Mouse (Mus musculus): ENCODE data around the gene Ackr1. TPM values are rescaled to one million over a fixed set of nuclear protein-coding genes. Genes with fewer than 3 reads are reported as not detected.
A peak's percentile ranks its signal among the peaks of the same experiment; 100 is the strongest.

Ackr1 gene
- polyA plus RNA-seq, 1 experiment from 2014 or later = 69.3 TPM

DNA sequence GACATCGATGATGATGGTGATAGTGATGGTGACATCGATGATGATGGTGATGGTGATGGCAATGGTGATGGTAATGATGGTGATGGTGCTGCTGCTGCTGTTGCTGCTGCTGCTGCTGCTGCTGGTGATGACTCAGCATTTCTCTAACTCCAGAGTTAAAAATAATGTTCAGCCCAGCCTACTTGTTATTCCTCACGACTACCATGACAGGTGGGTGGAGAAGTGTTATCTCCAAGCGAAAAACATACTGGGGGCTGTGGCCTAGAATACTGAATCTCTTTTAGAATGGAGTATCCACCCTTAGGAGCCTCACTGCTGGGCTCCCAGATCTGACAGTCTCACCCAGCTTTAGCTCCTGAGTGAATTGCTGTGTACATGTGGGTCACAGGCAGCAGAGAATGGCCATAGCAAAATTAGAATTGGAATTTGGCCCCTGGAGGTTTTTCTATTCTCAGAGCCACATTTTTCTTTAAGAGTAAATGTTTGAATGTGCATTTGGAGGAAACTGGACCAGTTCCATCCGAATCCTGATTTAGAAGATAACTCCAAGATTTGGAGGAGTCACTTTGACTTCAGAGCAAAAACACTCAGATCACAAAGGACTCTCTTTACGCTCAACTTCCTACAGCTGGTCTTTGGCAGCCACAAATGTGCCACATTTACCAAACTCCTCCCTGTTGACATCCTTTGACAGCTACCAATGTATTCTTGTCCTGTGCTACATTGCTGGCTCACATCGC is 21.7 kb upstream of the Ackr1 start:
- no peaks in the 10 kb centered on the region for H3K36me3 ChIP-seq (ENCODE audit: control insufficient read depth, insufficient read depth)
- H3K27ac ChIP-seq (ENCODE audit: low read length) = peak overlapping the region; percentile 84
- H3K9me3 ChIP-seq (replicated peaks; ENCODE audit: control insufficient read depth, low read length) = no peaks in the 10 kb centered on the region
- peak overlapping the region; percentile 28 for H3K4me2 ChIP-seq (ENCODE audit: low read depth, low read length)
- peak; percentile 78 for ATAC-seq (ENCODE audit: low read depth)
- whole genome bisulfite sequencing (ENCODE audit: insufficient replicate concordance) = 53% methylated on average over 7 of the region's 7 CpGs
- H3K4me1 ChIP-seq (ENCODE audit: control insufficient read depth, low read depth, low read length) = peaks cover 22% of the 10 kb centered on the region
- H3K4me3 ChIP-seq (ENCODE audit: low read depth, low read length) = no peak overlapping the region
- H3K27me3 ChIP-seq (ENCODE audit: control insufficient read depth, insufficient read depth, low read depth, low read length) = no peaks in the 10 kb centered on the region
- 0 out of 2 replicates have a peak overlapping the region, but pooled peaks have one; percentile 4 for H3K9ac ChIP-seq (ENCODE audit: low read depth, low read length)

DNA sequence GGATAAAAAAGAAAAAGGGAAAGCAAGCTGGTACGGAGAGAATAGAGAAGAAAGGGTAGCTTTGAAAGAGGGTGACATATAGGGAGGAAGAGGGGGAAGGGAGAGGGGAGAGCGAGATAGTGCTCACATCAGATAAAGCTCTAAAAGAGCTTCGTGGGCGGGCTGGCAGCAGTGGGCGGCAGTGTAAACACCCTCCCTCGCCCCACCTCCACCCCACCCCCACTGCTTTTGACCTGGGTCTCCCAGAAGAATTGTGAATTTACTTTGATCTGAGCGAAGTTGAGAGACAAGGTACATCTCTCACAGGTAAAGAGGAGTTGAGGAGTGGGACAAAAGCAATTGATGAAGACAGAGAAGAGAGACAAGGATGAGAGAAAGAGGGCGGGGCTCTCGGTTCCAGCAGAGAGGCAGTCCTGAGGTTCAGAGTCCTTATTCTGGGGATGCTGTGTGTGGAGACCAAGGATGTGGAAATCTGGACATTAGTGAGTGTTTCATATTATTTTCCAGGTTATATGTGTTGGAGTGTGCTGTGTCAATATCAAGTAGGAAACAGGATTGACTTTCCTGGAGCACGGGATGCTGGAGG is 16.9 kb upstream of the Ackr1 start, which contains the start of gene Aim2:
TSS of gene Aim2 (plus strand) at position 508 of the 586 bp plus-strand sequence.
- peak within 1 kb of the TSS; percentile 76 for H3K4me2 ChIP-seq (ENCODE audit: low read depth, low read length)
- peak; percentile 84 for ATAC-seq (ENCODE audit: low read depth)
- peak within 1 kb of the TSS; percentile 66 for H3K9ac ChIP-seq (ENCODE audit: low read depth, low read length)
- H3K4me1 ChIP-seq (ENCODE audit: control insufficient read depth, low read depth, low read length) = peaks cover 24% of the 10 kb centered on the region
- WGBS (ENCODE audit: insufficient replicate concordance) = 8% methylated on average over 10 of the region's 10 CpGs
- peak within 1 kb of the TSS; percentile 62 for H3K4me3 ChIP-seq (ENCODE audit: low read depth, low read length)
- H3K9me3 ChIP-seq (replicated peaks; ENCODE audit: control insufficient read depth, low read length) = no peaks in the 10 kb centered on the region
- peak within 1 kb of the TSS; percentile 76 for H3K27ac ChIP-seq (ENCODE audit: low read length)
- no peaks in the 10 kb centered on the region for H3K27me3 ChIP-seq (ENCODE audit: control insufficient read depth, insufficient read depth, low read depth, low read length)
- no peaks in the 10 kb centered on the region for H3K36me3 ChIP-seq (ENCODE audit: control insufficient read depth, insufficient read depth)

DNA sequence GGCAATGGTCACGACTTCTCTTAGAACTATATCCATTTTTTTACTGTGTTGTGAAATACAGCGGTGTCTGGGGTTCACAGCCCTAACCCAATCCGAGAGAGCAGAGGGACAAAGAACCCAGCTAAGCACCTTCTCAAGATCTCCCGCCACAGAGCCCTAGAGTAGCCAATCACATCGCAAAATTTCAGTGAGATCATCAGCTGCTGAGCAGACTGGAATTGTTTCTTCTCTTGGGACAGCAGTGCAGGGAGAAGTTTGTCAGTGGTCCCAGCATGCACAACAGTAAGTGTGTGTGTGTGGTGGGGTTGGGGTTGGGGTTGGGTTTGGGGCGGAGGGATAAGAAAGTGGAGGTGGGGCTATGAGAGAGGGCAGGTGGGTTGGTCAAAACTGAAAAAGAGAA is 16.4 kb upstream of the Ackr1 start:
- Histone ChIP-seq H3K36me3 (ENCODE audit: control insufficient read depth, insufficient read depth) (no peaks in the 10 kb centered on the region), H3K4me2 (ENCODE audit: low read depth, low read length) (peak overlapping the region; percentile 76), H3K27me3 (ENCODE audit: control insufficient read depth, insufficient read depth, low read depth, low read length) (no peaks in the 10 kb centered on the region), H3K4me1 (ENCODE audit: control insufficient read depth, low read depth, low read length) (peaks cover 20% of the 10 kb centered on the region), H3K27ac (ENCODE audit: low read length) (peak overlapping the region; percentile 76), H3K9me3 (replicated peaks; ENCODE audit: control insufficient read depth, low read length) (no peaks in the 10 kb centered on the region), H3K9ac (ENCODE audit: low read depth, low read length) (peak overlapping the region; percentile 66), H3K4me3 (ENCODE audit: low read depth, low read length) (peak overlapping the region; percentile 62)
- peak; percentile 82 for ATAC-seq (ENCODE audit: low read depth)
- 2% methylated on average over 6 of the region's 6 CpGs for WGBS (ENCODE audit: insufficient replicate concordance)

DNA sequence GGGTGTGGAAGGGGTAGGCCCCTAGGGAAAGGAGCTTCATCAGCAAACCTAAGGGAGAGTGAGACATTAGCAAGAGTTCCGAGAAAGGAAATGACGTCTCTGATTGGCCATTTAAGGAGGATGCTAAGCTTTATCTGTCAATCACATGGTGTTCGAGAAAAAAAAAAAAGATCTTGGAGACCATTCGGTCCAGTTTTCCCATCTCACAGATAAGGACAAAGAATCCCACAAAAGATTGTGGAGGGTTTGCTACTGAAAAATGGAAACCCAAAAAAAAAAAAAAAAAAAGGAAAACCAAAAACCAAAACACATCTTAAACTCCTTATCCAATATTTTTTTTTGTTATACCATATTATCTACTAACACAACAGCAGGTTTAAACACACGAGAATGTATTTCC is 15.6 kb upstream of the Ackr1 start:
- Histone ChIP-seq H3K4me2 (ENCODE audit: low read depth, low read length) (no peak overlapping the region), H3K27ac (ENCODE audit: low read length) (no peak overlapping the region), H3K27me3 (ENCODE audit: control insufficient read depth, insufficient read depth, low read depth, low read length) (no peaks in the 10 kb centered on the region), H3K4me3 (ENCODE audit: low read depth, low read length) (no peak overlapping the region), H3K9me3 (replicated peaks; ENCODE audit: control insufficient read depth, low read length) (no peaks in the 10 kb centered on the region), H3K36me3 (ENCODE audit: control insufficient read depth, insufficient read depth) (no peaks in the 10 kb centered on the region), H3K4me1 (ENCODE audit: control insufficient read depth, low read depth, low read length) (peaks cover 19% of the 10 kb centered on the region), H3K9ac (ENCODE audit: low read depth, low read length) (no peak overlapping the region)
- no peak for ATAC-seq (ENCODE audit: low read depth)
- WGBS (ENCODE audit: insufficient replicate concordance) = 55% methylated on average over 5 of the region's 5 CpGs

DNA sequence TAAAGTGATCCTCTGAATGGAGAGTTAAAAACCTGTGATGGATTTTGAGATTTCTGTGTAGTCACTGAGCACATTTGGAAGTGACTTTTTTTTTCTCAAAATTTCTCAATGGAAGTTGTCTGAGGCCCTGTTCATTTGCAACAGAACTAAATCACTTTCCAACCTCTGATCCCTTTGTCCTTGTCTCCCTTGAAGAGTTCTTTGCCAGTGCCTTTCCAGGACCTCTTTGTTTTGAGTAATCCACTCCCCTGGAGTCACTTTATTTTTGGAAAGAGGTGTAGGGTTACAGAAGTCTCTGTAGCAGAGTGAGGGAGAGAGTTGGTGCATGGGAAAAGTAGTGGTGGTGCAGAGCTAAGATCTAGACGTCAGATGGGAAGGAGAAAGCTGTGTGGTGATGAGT is 15.0 kb upstream of the Ackr1 start:
- Histone ChIP-seq H3K4me2 (ENCODE audit: low read depth, low read length) (no peak overlapping the region), H3K9ac (ENCODE audit: low read depth, low read length) (no peak overlapping the region), H3K36me3 (ENCODE audit: control insufficient read depth, insufficient read depth) (no peaks in the 10 kb centered on the region), H3K27ac (ENCODE audit: low read length) (no peak overlapping the region), H3K4me1 (ENCODE audit: control insufficient read depth, low read depth, low read length) (peaks cover 19% of the 10 kb centered on the region), H3K27me3 (ENCODE audit: control insufficient read depth, insufficient read depth, low read depth, low read length) (no peaks in the 10 kb centered on the region), H3K4me3 (ENCODE audit: low read depth, low read length) (no peak overlapping the region), H3K9me3 (replicated peaks; ENCODE audit: control insufficient read depth, low read length) (no peaks in the 10 kb centered on the region)
- ATAC-seq (ENCODE audit: low read depth) = no peak
- 23% methylated on average over 1 of the region's 1 CpGs for WGBS (ENCODE audit: insufficient replicate concordance)

DNA sequence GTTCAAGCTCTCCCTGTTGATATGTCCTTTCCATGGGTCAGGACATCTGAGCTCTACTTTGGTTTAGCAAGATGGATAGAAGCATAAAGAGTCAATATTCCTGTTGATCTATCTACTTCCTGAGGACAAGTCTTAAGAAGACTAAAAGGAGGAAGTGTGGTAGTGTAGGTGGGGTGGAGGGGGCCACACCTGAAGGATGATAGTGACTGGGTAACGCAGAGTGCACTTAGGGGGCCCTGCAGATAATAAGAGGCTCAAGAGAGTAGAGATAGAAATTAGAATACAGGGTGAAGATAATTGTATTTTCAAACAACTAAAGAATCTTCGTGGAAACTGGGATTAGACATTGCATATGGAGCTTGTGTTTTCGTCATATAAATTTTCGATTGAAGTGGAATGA is 11.6 kb upstream of the Ackr1 start:
- 62% methylated on average over 4 of the region's 4 CpGs for WGBS (ENCODE audit: insufficient replicate concordance)
- Histone ChIP-seq H3K9ac (ENCODE audit: low read depth, low read length) (no peak overlapping the region), H3K4me1 (ENCODE audit: control insufficient read depth, low read depth, low read length) (peaks cover 18% of the 10 kb centered on the region), H3K9me3 (replicated peaks; ENCODE audit: control insufficient read depth, low read length) (no peaks in the 10 kb centered on the region), H3K27me3 (ENCODE audit: control insufficient read depth, insufficient read depth, low read depth, low read length) (no peaks in the 10 kb centered on the region), H3K4me2 (ENCODE audit: low read depth, low read length) (no peak overlapping the region), H3K27ac (ENCODE audit: low read length) (no peak overlapping the region), H3K4me3 (ENCODE audit: low read depth, low read length) (no peak overlapping the region), H3K36me3 (ENCODE audit: control insufficient read depth, insufficient read depth) (no peaks in the 10 kb centered on the region)
- no peak for ATAC-seq (ENCODE audit: low read depth)

DNA sequence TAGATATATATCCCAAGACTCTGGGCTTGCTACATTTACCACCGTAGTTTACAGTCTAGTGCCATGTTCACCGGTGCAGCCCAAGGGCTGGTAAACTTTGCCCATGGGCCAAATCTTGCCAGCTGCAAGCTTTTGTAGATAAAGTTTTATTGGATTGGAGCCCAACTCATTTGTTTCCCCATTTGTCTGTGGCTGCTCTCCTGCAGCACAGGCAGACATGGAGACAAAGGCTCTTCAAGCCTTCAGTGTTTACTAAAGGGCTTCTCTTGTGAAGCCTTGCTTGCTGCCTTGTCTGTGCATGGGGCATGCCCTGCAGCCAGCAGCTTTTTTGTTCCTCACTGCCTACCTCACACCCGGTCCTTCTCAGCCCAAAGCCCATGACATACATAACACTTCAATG is 10.4 kb upstream of the Ackr1 start:
- Histone ChIP-seq H3K9ac (ENCODE audit: low read depth, low read length) (no peak overlapping the region), H3K9me3 (replicated peaks; ENCODE audit: control insufficient read depth, low read length) (no peaks in the 10 kb centered on the region), H3K27ac (ENCODE audit: low read length) (no peak overlapping the region), H3K4me3 (ENCODE audit: low read depth, low read length) (no peak overlapping the region), H3K4me2 (ENCODE audit: low read depth, low read length) (no peak overlapping the region), H3K36me3 (ENCODE audit: control insufficient read depth, insufficient read depth) (no peaks in the 10 kb centered on the region), H3K4me1 (ENCODE audit: control insufficient read depth, low read depth, low read length) (peaks cover 18% of the 10 kb centered on the region), H3K27me3 (ENCODE audit: control insufficient read depth, insufficient read depth, low read depth, low read length) (no peaks in the 10 kb centered on the region)
- ATAC-seq (ENCODE audit: low read depth) = no peak
- 71% methylated on average over 3 of the region's 3 CpGs for WGBS (ENCODE audit: insufficient replicate concordance)

DNA sequence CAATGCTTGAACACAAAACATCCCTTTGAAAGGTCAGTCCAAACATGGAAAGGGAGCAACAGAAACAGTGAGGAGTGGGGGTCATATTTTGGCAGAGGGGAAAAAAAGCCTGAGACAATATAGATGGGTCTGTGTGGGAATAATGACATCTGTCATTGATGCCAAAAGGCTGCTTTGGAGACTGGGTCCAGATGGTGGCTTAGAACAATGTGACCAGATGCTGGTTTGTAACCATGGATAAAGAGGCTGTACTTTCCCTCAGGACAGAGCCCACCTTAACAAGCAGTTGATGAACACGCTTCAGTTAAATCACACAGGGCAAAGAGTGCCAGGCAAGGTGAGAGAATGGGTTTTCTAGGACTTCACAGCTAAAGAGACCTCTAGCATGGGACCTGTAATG is 8.9 kb upstream of the Ackr1 start:
- H3K9me3 ChIP-seq (replicated peaks; ENCODE audit: control insufficient read depth, low read length) = no peaks in the 10 kb centered on the region
- H3K4me2 ChIP-seq (ENCODE audit: low read depth, low read length) = no peak overlapping the region
- H3K4me1 ChIP-seq (ENCODE audit: control insufficient read depth, low read depth, low read length) = peaks cover 18% of the 10 kb centered on the region
- no peak overlapping the region for H3K9ac ChIP-seq (ENCODE audit: low read depth, low read length)
- H3K4me3 ChIP-seq (ENCODE audit: low read depth, low read length) = no peak overlapping the region
- no peaks in the 10 kb centered on the region for H3K27me3 ChIP-seq (ENCODE audit: control insufficient read depth, insufficient read depth, low read depth, low read length)
- no peak overlapping the region for H3K27ac ChIP-seq (ENCODE audit: low read length)
- 72% methylated on average over 1 of the region's 1 CpGs for WGBS (ENCODE audit: insufficient replicate concordance)
- no peak for ATAC-seq (ENCODE audit: low read depth)
- no peaks in the 10 kb centered on the region for H3K36me3 ChIP-seq (ENCODE audit: control insufficient read depth, insufficient read depth)

DNA sequence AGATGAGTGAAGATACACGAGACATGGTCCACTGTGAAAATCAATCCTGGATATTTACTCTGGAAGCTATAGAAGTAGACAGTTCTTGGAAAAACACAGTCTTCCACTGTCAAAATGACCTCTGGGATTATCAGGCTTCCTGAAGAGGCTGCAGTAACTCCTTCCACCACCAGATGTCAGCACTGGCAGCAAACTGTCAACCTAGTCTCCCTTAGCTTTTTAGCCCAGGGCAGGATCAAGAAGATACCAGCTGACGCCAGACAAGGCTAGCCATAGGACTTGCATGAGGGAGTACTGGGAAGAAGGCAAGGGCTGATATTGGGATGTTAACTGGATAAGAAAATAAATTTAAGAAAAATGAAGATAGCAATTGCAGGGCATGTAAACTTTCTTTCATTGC is 6.0 kb upstream of the Ackr1 start:
- no peaks in the 10 kb centered on the region for H3K27me3 ChIP-seq (ENCODE audit: control insufficient read depth, insufficient read depth, low read depth, low read length)
- peak; percentile 54 for ATAC-seq (ENCODE audit: low read depth)
- no peak overlapping the region for H3K4me2 ChIP-seq (ENCODE audit: low read depth, low read length)
- no peak overlapping the region for H3K27ac ChIP-seq (ENCODE audit: low read length)
- H3K4me1 ChIP-seq (ENCODE audit: control insufficient read depth, low read depth, low read length) = peaks cover 33% of the 10 kb centered on the region
- no peak overlapping the region for H3K9ac ChIP-seq (ENCODE audit: low read depth, low read length)
- H3K9me3 ChIP-seq (replicated peaks; ENCODE audit: control insufficient read depth, low read length) = no peaks in the 10 kb centered on the region
- no peak overlapping the region for H3K4me3 ChIP-seq (ENCODE audit: low read depth, low read length)
- 2% methylated on average over 2 of the region's 2 CpGs for WGBS (ENCODE audit: insufficient replicate concordance)
- no peaks in the 10 kb centered on the region for H3K36me3 ChIP-seq (ENCODE audit: control insufficient read depth, insufficient read depth)
